Mouse (Mus musculus): ENCODE data around the gene Ifitm10. TPM values are rescaled to one million over a fixed set of nuclear protein-coding genes. Genes with fewer than 3 reads are reported as not detected.
"Not testable (repeated sequence)": the region's sequence is repeated elsewhere in the genome, so short reads cannot be mapped to it uniquely, and the experiment has no call there.

Gene Ifitm10
- polyA plus RNA-seq, 1 experiment from 2014 or later, result 15.5 TPM

DNA sequence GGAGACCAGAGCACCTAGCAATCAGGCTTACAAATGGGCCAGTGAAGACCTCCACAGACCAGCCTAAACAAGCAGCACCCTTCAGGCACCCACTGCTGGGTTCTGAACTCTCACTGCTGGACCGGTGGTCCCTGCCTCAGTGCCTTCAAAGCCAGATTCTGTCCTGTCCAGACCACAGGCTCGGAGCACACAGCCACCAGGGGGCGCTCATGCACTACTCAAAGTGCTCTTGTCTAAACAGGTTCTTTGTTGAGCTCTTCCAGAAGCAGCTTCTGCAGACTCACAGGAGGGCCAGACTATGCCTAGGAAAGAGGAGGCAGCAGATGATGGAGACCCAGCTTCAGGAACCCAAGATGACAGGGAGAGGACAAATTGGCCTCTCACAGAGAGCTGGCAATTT, 39.3 kb downstream of the Ifitm10 start:
- Histone ChIP-seq H3K9me3 (ENCODE audit: low read length) (no peaks in the 10 kb centered on the region), H3K4me1 (ENCODE audit: insufficient read depth, low read depth, low read length) (no peaks in the 10 kb centered on the region), H3K4me3 (ENCODE audit: low read depth, low read length) (no peak overlapping the region), H3K27ac (ENCODE audit: low read length) (no peak overlapping the region), H3K36me3 (ENCODE audit: insufficient read depth, low read length) (no peaks in the 10 kb centered on the region), H3K4me2 (replicated peaks; ENCODE audit: low read depth, low read length) (no peak overlapping the region), H3K9ac (replicated peaks; ENCODE audit: low read depth) (no peak overlapping the region), H3K27me3 (replicated peaks; ENCODE audit: insufficient read depth, low read length) (no peaks in the 10 kb centered on the region)
- TF ChIP-seq EP300 (IDR thresholded peaks at IDR 0.05), result no peak
- peak; percentile 98 for TF ChIP-seq CTCF (IDR thresholded peaks at IDR 0.05)
- ATAC-seq (peak; percentile 78), DNase-seq (ENCODE audit: low spot score) (peak; percentile 91)
- 0% methylated on average over 3 of the region's 3 CpGs for WGBS

DNA sequence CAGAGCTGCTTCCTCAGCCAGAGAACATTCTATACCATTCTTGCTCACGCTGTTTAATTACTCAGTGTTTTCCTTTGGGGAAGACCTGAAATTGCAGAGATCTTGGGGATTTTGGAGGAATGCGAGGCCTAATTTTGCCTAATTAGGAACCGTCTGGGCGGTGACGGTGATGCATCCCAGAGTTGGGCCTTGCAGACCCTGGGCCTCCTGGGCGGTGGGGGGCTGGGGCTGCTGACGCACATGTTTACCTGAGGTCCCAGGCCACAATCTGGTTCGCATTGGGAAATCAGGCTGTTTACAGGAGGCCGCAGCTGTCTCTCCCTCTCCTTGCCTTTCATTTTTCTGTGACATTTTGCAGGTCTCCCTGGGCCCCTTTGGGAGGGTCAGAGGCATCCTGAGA, 40.8 kb downstream of the Ifitm10 start:
- WGBS, result 78% methylated on average over 1 of the region's 9 CpGs
- H3K4me2 ChIP-seq (replicated peaks; ENCODE audit: low read depth, low read length); H3K4me3 ChIP-seq (ENCODE audit: low read depth, low read length); DNase-seq (ENCODE audit: low spot score); H3K9ac ChIP-seq (replicated peaks; ENCODE audit: low read depth); H3K36me3 ChIP-seq (ENCODE audit: insufficient read depth, low read length); H3K9me3 ChIP-seq (ENCODE audit: low read length); ATAC-seq; H3K27me3 ChIP-seq (replicated peaks; ENCODE audit: insufficient read depth, low read length); H3K4me1 ChIP-seq (ENCODE audit: insufficient read depth, low read depth, low read length); H3K27ac ChIP-seq (ENCODE audit: low read length): not testable (repeated sequence)

DNA sequence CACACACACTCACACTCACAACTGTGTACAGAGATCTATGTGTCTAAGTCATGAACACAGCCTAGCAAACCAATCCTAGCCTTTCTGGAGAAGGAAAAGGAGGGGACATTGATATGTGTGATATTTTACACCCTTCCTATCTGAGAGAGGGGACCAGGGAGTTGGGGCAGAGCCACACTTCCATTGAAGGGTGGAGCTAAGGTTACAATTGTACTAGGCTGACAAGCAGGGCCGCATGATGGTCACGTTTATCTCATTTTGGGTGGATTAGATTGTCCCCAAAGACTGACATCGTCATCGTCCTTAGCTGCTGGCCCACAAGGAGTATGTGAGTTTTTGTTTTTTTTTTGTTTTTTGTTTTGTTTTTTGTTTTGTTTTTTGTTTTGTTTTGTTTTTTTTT, 42.3 kb downstream of the Ifitm10 start:
- whole genome bisulfite sequencing, result 89% methylated on average over 4 of the region's 4 CpGs
- DNase-seq (ENCODE audit: low spot score) (no peak), ATAC-seq (no peak)
- H3K9me3 ChIP-seq (ENCODE audit: low read length), result no peaks in the 10 kb centered on the region
- H3K36me3 ChIP-seq (ENCODE audit: insufficient read depth, low read length), result no peaks in the 10 kb centered on the region
- no peak overlapping the region for H3K4me2 ChIP-seq (replicated peaks; ENCODE audit: low read depth, low read length)
- no peak overlapping the region for H3K27ac ChIP-seq (ENCODE audit: low read length)
- H3K27me3 ChIP-seq (replicated peaks; ENCODE audit: insufficient read depth, low read length), result no peaks in the 10 kb centered on the region
- no peak overlapping the region for H3K9ac ChIP-seq (replicated peaks; ENCODE audit: low read depth)
- H3K4me3 ChIP-seq (ENCODE audit: low read depth, low read length), result no peak overlapping the region
- no peak for TF ChIP-seq EP300 (IDR thresholded peaks at IDR 0.05)
- H3K4me1 ChIP-seq (ENCODE audit: insufficient read depth, low read depth, low read length), result no peaks in the 10 kb centered on the region

DNA sequence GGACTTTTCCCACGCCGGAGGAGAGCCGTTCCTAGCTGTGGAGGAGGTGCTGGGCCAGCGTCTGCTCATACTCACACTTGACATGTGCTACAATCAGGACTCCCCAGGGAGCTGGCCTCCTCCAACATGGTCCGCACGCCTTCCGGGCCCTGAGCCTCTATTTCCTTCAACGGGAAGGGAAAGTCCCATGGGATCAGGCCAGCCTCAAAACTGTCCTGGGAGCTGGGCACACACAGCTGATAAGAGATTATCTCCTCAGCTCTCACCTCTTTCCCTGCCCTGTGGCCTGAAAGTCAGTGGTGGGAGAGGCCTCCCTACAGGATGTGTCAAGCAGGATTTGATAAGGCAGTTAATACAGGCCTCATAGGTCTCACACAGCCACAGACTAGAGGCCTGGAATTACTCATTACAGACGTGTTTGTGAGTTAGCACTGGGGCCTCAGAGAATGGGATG, 43.3 kb downstream of the Ifitm10 start:
- ATAC-seq (peak; percentile 57), DNase-seq (ENCODE audit: low spot score) (no peak)
- Histone ChIP-seq H3K27ac (ENCODE audit: low read length) (0 out of 2 replicates have a peak overlapping the region, but pooled peaks have one; percentile 20), H3K36me3 (ENCODE audit: insufficient read depth, low read length) (no peaks in the 10 kb centered on the region), H3K4me3 (ENCODE audit: low read depth, low read length) (no peak overlapping the region), H3K9ac (replicated peaks; ENCODE audit: low read depth) (no peak overlapping the region), H3K4me2 (replicated peaks; ENCODE audit: low read depth, low read length) (no peak overlapping the region), H3K27me3 (replicated peaks; ENCODE audit: insufficient read depth, low read length) (no peaks in the 10 kb centered on the region), H3K4me1 (ENCODE audit: insufficient read depth, low read depth, low read length) (no peaks in the 10 kb centered on the region), H3K9me3 (ENCODE audit: low read length) (no peaks in the 10 kb centered on the region)
- TF ChIP-seq CTCF (IDR thresholded peaks at IDR 0.05) (no peak), EP300 (IDR thresholded peaks at IDR 0.05) (peak; percentile 18; the same call in 1 of the 2 replicates)
- WGBS, result 44% methylated on average over 9 of the region's 9 CpGs

DNA sequence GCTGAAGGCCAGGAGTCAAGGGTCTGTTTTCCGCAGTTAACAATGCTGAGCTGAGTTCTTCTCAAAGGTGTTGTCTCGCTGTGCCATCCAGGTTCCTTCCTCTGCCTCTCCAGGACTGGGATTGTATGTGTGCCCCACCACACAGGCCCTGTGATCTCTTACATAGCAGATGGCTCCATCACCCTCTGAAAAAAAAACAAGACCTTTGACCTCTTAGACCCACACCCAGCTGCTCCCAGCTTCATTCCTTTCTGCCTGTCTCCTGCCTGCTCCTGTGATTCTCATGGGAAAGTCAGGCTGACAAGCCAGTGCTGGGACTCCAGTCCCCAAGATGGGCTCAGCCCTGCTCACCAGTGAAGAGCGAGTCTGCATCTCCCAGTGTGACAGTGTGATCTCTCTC, 45.0 kb downstream of the Ifitm10 start:
- no peak for TF ChIP-seq EP300 (IDR thresholded peaks at IDR 0.05)
- TF ChIP-seq CTCF (IDR thresholded peaks at IDR 0.05), result no peak
- Histone ChIP-seq H3K4me2 (replicated peaks; ENCODE audit: low read depth, low read length) (no peak overlapping the region), H3K27ac (ENCODE audit: low read length) (no peak overlapping the region), H3K36me3 (ENCODE audit: insufficient read depth, low read length) (no peaks in the 10 kb centered on the region), H3K9me3 (ENCODE audit: low read length) (no peaks in the 10 kb centered on the region), H3K4me1 (ENCODE audit: insufficient read depth, low read depth, low read length) (no peaks in the 10 kb centered on the region), H3K27me3 (replicated peaks; ENCODE audit: insufficient read depth, low read length) (no peaks in the 10 kb centered on the region), H3K4me3 (ENCODE audit: low read depth, low read length) (no peak overlapping the region), H3K9ac (replicated peaks; ENCODE audit: low read depth) (no peak overlapping the region)
- no peak for ATAC-seq
- 91% methylated on average over 3 of the region's 3 CpGs for WGBS
- DNase-seq (ENCODE audit: low spot score), result no peak

DNA sequence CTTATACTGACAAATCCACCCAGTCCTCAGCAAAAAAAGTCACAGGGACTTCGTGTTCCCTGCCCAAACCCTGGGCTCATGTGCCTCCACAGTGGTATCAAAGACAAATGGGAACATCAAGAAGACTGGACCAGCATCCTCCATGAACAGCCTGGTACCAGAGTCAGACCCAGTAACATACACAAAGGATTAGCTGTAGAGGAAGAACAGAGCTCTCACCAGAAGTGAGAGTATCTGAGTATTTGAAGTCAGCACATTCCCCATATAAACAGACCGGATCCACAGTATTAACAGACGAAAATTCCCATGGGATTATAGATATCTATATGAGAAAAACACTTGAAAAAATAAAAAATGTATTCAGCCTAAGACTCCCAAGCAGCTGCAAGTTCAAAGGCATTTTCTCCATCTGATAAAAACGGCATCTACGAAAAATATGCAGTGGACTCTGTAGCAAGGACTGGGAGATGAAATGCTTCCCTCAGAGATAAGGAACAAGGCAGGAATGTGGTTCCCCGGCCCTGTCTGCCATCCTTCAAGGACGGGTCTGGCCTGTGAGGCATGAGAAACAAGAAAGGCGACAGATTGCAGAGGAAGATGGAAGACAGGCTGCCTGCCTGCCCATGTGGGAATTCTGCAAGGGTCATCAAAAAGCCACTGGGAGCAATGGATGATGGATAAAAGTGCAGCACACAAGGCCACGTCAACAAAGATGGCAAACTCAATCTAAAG, 46.7 kb downstream of the Ifitm10 start:
- 24% methylated on average over 9 of the region's 9 CpGs for WGBS
- Histone ChIP-seq H3K4me3 (ENCODE audit: low read depth, low read length) (no peak overlapping the region), H3K4me1 (ENCODE audit: insufficient read depth, low read depth, low read length) (no peaks in the 10 kb centered on the region), H3K27me3 (replicated peaks; ENCODE audit: insufficient read depth, low read length) (no peaks in the 10 kb centered on the region), H3K9me3 (ENCODE audit: low read length) (no peaks in the 10 kb centered on the region), H3K36me3 (ENCODE audit: insufficient read depth, low read length) (no peaks in the 10 kb centered on the region), H3K4me2 (replicated peaks; ENCODE audit: low read depth, low read length) (no peak overlapping the region), H3K9ac (replicated peaks; ENCODE audit: low read depth) (no peak overlapping the region), H3K27ac (ENCODE audit: low read length) (no peak overlapping the region)
- TF ChIP-seq CTCF (IDR thresholded peaks at IDR 0.05), result no peak
- 0 out of 2 replicates have a peak, but pooled peaks have one; percentile 19 for TF ChIP-seq EP300 (IDR thresholded peaks at IDR 0.05)
- ATAC-seq (peak; percentile 37; the same call in 1 of the 2 replicates), DNase-seq (ENCODE audit: low spot score) (no peak)

Data from lung, postnatal 0 days (tissue).